Mouse (Mus musculus): ENCODE data around the gene 4930453N24Rik.

4930453N24Rik gene

DNA sequence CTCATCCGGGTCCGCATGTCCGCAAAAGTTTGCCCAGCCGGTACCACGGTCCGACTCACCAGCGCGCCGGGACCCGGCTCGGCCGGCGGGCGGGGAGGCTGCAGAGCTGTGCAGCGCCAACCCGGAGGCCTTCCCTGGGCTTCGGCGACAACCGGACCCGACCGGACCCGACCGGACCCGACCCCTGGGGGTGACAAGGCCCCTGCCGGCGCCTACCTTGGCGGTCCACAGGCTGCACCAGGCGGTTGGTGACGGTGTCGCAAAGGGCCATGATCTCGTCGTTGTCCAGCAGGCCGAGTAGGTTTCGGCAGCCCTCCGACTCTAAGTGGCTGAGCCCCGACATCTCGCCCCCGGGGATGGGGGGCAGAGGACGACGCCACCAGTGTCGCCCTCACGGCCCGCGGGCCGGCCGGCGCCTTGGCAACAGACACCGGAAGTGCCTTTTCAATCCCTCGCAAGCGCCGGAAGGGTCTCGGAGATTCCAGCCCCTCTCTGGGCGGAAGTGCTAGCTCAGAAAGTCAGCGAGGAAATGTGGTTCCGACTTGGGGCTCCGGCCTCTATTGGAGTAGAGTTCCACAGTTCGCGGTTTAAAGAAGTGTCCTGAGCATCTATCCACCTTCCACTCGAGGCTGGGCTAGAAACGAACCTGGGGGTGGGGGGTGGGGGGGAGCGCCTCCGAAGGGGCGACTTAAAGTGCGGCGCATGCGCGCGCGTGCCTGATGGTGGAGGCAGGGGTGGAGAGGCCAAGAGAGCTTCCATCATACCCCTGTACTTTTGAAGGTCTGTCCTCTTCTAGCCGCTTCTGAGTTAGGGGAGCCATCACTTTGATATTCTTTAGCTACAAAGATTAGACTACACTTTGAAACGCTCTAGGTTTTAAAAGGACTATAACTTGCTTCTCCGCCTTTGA, at the start of gene 4930453N24Rik:
Gene 4930453N24Rik, minus strand, starts transcription at position 641 of the 910 bp plus-strand sequence.
- in situ Hi-C loops (cut with MboI, MseI): no loop called here

DNA sequence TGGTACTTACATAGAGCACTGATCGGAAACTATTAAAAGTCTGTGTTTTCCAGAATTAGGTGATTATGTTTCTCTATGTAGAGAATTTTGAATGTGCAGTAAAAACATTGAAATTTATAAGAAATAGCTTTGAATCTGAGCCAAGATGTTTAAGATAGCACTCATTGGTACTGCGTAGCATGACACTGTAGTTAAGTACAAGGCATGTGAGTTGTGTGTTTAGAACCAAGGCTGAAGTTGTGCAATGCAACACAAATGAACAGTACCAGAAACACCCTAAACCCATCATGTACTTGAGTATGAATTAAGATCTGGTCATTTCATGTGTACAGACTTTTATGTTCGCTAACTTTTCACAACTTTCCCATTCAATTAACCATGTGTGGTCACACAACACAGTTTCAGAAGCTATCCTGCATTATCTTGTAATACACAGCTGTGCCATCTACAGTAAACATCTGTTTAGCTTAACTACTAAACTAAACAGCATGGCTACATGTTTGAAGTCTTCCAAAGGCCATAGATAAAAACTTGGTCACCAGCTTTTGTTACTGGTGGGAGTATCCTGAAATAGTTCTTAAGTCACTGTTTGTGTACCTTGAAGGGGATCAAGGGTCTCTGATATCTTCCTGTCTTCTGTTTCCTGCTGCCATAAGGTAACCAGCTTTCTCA, 46.3 kb upstream of the 4930453N24Rik start:
- in situ Hi-C loops (cut with MboI, MseI): no loop called here

- in situ Hi-C loops (cut with MboI, MseI): no loop called here
These were observed 32.1 kb upstream of the 4930453N24Rik start for GRCm38 (mm10) chr16:64803041-64803440.

GRCm38 (mm10) chr16:64801638-64802037, 30.7 kb upstream of the 4930453N24Rik start:
- in situ Hi-C loops (cut with MboI, MseI): no loop called here

- in situ Hi-C loops (cut with MboI, MseI): no loop called here
These were observed 29.4 kb upstream of the 4930453N24Rik start for GRCm38 (mm10) chr16:64800393-64800792.

- in situ Hi-C loops (cut with MboI, MseI): no loop called here
These were observed 23.8 kb upstream of the 4930453N24Rik start for GRCm38 (mm10) chr16:64794802-64795201.

GRCm38 (mm10) chr16:64789706-64790105, 18.7 kb upstream of the 4930453N24Rik start:
- in situ Hi-C loops (cut with MboI, MseI): no loop called here

DNA sequence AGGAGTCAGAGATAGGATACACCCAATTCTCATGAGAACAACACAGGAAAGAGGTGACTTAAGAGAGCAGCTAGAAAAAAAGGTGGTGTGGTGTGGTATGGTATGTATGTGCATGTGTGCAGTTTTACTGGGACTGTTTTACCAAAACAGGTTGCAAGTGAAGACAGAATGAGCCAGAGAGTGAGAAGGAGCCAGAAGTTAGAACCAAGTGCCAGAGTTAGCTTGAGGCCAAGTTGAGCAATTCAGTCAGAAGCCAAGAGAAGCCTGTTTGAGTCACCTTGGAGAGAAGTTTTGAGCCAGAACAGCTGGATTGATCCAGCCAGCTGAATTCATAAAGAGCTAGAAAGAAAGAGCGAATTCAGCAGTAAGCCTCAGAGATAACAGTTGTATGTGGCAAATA, 4.6 kb upstream of the 4930453N24Rik start:
- in situ Hi-C loops (cut with MboI, MseI): no loop called here

- in situ Hi-C loops (cut with MboI, MseI): no loop called here
These were observed 464 bp upstream of the 4930453N24Rik start for GRCm38 (mm10) chr16:64771431-64771818.

- in situ Hi-C loops (cut with MboI, MseI): no loop called here
These were observed 4.2 kb downstream of the 4930453N24Rik start for GRCm38 (mm10) chr16:64766696-64767300.

DNA sequence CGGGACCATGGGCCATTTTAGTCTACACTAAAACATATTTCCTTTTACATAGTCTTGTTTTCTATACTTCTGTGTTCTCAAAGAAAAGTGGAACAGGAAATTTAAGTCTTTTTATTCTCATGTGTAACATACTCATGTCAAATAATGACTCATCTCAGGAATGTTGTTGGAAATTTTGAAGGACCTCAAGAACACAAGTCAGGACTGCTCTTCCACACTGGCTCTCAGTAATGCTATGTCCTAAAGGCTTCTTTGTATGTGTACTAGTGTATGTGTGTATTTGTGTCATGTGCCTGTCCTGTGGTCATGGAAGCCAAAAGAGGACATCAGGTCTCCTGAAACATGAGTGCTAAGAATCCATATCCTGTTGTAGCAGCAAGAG, 11.7 kb downstream of the 4930453N24Rik start:
- in situ Hi-C loops (cut with MboI, MseI): no loop called here

DNA sequence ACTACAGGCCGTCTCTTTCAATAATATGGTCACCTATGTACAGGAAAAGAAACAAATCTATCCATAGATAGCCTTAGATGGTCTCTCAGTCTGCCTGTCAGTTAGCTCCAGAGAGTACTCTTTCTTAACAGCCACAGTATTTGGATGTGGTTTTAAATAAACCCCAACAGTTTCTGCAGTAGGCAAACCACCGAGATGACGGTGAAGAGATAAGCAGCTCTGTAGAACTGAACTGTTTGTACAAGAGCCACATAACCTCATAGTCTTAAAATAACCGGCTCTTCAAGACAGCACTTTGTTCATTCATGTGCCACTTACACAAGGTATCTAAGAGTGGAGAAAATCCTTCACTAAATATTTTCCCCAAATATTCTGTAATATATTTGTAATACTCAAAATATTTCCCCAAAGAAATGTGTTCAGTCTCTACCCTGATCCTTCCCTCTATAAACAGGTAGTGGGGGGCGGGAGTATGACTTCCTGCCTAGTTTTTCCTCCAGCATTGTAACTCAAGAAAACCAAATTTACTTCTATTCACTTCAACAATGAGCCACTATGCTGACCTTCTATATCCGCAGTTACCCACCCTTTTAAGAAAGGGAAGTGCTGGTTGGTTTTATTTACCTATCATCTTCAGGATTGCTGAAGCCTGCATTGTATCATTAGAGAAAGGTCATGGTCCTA, 12.3 kb downstream of the 4930453N24Rik start:
- in situ Hi-C loops (cut with MboI, MseI): no loop called here

DNA sequence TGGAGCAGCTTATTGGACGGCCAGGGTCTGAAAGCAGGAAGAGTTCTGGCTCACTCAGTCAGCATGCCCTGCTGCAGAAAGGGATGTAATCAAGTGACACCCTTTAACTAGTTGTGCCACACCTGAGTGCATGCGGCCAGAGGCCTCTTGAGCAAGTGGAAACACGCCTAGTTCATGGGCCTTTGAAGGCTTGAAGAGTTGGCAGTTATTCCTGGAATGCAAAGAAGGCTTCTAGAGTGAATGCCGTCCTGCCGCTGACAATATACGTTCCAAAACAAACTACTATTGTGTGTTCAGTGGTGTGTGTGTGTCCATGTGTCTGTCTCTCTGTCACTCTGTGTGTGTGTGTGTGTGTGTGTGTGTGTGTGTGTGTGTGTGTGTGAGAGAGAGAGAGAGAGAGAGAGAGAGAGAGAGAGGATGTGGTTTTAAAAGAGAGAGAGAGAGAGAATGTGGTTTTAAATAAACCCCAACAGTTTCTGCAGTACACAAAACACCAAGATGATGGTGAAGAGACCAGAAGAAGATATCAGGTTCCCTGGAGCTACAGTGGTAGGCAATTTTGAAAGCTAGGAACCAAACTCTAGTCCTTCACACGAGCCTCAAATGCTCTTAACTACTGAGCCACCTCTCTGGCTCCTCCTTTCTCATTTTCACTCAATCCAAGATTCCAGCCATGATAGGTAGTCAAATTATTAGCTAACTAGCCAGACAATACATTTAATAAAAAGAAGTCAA, 13.1 kb downstream of the 4930453N24Rik start:
- in situ Hi-C loops (cut with MboI, MseI): no loop called here

DNA sequence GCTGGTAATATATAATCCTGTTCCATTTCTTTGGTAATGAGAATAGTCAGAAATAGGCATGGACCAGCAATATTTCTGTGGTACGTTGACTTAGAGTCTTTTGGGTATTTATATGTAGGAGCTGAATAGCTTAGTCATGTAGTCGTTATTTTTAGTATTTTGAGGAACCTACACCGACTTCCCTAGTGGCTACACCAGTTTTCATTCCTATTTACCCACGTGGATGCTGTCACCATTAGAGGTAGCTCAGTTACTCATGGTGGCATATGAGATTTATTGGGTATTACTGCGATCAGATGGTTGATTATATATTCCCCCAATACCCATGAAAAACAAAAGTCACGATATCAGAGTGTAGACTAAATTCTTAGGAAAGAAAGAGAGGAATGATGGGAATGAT, 14.6 kb downstream of the 4930453N24Rik start:
- in situ Hi-C loops (cut with MboI, MseI): no loop called here

DNA sequence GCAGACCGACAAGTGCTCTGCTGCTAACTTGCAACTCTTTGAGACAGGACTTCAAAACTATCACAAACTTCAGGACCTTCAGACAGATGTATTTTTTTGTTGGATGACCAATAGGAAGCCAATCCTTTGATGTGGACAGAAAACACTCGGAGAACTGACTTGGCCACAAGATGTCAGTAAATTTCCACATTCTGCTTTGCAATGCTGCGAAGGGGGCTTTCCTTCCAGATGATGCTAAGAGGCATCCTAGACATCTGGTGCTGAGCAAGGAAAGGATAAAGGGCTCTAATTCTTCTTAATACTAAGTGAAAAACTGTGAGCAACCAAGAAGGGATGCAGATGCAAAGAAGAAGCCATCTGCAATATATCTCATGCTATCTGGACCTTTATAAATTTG, 16.2 kb downstream of the 4930453N24Rik start:
- in situ Hi-C loops (cut with MboI, MseI): no loop called here

DNA sequence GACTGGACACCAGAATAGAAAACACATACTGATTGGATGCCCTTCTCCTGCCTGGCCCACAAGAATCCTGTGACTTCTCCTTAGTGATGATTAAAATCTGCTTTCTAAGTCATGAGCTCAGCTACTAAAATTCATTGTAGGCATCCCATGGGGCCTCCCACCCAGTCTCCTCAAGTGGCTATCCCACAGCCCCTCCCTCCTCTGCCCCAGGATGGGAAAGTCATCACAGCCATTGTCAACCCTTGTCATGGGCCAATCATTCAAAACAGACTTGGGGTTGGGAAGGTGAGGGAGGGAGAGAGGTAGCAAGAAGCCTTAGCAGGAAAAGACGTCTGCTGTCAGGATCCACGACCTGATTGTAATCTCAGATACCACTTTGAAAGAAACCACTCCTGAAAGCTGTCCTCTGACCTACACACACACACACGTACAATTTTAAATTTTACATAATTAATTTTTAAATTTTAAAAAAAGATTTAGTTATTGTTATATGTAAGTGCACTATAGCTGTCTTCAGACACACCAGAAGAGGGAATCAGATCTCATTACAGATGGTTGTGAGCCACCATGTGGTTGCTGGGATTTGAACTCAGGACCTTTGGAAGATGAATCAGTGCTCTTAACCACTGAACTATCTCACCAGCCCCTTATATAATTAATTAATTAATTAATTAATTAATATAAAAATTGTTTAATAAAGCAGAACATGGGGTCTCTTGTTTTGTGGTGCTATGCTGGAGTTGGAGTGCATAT, 16.8 kb downstream of the 4930453N24Rik start:
- in situ Hi-C loops (cut with MboI, MseI): no loop called here

- in situ Hi-C loops (cut with MboI, MseI): loop anchor here (10.0 kb wide), 1 partner anchor 1813 kb away; no protein-coding TSS in a partner anchor
These were observed 22.7 kb downstream of the 4930453N24Rik start for GRCm38 (mm10) chr16:64748237-64748636.

DNA sequence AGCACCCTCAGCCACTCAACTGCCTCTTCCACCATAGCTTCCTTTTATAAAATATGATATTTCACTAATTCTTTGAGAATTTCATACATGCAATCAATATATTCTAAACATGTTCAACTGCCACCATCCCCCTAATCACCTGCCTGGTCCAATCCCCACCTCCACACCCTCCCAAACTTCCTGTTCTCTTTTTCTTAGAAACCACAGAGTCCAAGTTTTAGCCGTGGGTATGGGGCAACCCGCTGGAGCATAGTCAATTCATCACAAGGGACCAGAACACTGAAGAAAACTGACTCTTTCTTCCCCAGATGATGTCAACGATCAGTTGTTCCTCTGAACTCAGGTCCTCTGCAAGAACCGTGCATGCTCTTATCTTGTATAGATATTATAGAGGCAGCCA, 25.9 kb downstream of the 4930453N24Rik start:
- in situ Hi-C loops (cut with MboI, MseI): loop anchor here (10.0 kb wide), 1 partner anchor 1810 kb away; no protein-coding TSS in a partner anchor

GRCm38 (mm10) chr16:64737289-64737688, 33.7 kb downstream of the 4930453N24Rik start:
- in situ Hi-C loops (cut with MboI, MseI): no loop called here
